Mouse (Mus musculus) B cell, adult 2 months (primary cell): Measurements from ENCODE around the gene Ctnnbip1.
A peak's percentile ranks its signal among the peaks of the same experiment; 100 is the strongest.
"Not testable (repeated sequence)": the region's sequence is repeated elsewhere in the genome, so short reads cannot be mapped to it uniquely, and the experiment has no call there.

Source experiments
- DNase-seq, 2 experiments: peaks; one replicate each; pipeline ENCODE4 v3.0.0; 2022

Ctnnbip1 gene

DNA sequence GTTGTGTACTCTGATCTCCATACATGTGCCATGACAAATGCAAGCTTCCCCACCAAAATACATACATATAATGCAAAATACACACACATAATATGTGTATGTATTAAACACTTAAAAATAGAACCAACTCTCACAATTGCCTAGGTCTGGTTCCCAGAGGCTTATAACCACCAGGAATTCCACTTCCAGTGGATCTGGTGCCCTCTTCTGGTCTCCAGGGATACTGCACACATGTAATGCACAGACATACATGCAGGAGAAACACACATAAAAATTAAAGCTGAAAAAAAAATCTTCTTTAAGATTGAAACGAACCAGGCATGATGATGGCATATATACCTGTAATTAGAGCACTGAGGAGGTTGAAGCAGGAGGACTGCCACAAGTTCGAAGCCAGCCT is 73.5 kb downstream of the Ctnnbip1 start:
- no peak for DNase-seq

DNA sequence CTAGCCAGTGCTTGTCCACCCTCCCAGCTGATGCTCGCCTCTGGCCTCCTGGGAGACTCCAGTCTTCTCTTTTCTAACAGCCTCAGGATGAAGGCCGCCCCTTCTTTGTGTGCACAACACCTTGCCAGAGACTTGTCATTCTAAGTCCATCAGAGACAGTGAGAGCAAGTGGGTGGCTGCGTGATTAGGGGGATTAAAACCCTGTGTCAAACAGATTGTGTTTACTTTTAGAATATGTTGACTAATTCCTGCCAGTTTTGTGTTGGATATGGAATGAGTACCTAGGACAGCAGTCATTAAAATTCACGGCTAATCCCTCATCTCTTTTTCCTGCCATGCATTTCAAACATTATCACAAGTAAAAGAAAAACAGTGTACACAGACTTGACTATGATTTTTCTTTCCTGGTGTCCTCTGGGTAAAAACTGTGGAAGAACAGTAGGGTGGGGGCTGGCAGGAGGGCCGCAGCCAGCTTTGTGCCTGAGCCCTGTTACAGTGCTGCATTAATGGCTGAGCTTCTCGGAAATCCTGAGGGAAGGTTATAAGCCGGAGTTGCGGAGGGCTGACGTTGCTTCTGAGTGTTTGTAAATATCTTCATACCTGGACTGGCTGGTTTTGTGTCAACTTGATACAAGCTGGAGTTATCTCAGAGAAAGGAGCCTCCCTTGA is 77.0 kb downstream of the Ctnnbip1 start:
- DNase-seq, result no peak

GRCm38 (mm10) chr4:149597641-149598208 is 79.7 kb downstream of the Ctnnbip1 start:
- no peak for DNase-seq

GRCm38 (mm10) chr4:149599549-149599948 is 81.5 kb downstream of the Ctnnbip1 start:
- DNase-seq, result no peak

GRCm38 (mm10) chr4:149600130-149600529 is 82.1 kb downstream of the Ctnnbip1 start:
- no peak for DNase-seq

- no peak for DNase-seq
Observed at GRCm38 (mm10) chr4:149601484-149601883, 83.4 kb downstream of the Ctnnbip1 start.

- DNase-seq, result no peak
Observed at GRCm38 (mm10) chr4:149602236-149602635, 84.2 kb downstream of the Ctnnbip1 start.

GRCm38 (mm10) chr4:149603860-149604259 is 85.8 kb downstream of the Ctnnbip1 start:
- DNase-seq, result no peak

- peak in 1 of 2 experiments; percentile 14 for DNase-seq
Observed at GRCm38 (mm10) chr4:149604518-149604917, 86.5 kb downstream of the Ctnnbip1 start.

GRCm38 (mm10) chr4:149606056-149606455 is 88.0 kb downstream of the Ctnnbip1 start:
- no peak for DNase-seq

- no peak for DNase-seq
Observed at GRCm38 (mm10) chr4:149606766-149607358, 88.8 kb downstream of the Ctnnbip1 start.

DNA sequence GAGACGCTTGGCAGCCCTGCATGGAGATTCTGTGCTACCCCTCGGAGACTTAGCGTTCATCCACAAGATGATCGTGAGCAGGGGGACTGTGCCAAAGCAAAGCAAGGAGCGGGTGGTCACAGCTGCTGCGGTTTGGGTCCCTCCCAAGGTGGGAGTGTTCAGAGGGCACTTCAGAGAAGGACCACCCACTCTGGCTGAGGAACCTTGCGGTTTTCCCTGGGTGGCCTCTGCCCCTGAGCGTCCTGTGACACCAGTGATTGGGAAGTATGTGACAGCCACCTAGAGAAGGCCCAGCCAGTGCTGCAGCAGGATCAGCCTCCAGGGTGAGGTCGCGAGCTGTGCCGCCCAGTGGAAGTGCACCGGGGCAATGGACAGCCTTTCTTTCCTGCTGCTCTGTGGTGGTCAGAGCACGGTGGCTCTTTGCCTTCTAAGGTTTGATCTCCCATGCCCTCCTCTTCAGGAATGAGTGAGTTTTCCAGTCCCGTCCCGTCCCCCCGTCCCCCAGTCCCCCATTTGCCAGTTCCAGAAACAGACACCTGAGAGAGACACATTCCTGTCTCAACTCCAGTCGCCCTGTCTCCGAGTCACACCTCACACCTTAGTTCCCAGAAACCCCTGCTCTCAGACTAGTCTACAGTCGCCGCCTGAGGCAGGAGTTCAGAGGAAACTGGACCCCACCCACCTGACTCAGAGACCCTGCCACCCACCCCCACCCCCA is 89.7 kb downstream of the Ctnnbip1 start:
- DNase-seq, result no peak

DNA sequence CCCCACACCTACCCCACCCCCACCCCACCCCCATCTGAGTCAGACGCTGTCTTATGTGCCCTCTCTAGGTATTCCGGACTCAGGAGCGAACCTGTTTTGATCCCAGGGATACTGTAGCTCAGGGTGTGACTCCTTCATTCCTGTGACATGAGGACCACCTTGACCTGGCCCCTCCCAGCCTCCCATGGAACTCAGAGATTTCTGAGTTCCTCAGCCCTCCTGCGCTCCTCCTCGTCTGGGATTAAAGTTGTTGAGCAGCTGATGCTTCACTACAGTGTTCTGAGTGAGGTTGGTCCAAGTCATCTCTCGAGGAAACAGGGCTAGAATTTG is 90.2 kb downstream of the Ctnnbip1 start:
- no peak for DNase-seq

- no peak for DNase-seq
Observed at GRCm38 (mm10) chr4:149609256-149610025, 91.4 kb downstream of the Ctnnbip1 start.

DNA sequence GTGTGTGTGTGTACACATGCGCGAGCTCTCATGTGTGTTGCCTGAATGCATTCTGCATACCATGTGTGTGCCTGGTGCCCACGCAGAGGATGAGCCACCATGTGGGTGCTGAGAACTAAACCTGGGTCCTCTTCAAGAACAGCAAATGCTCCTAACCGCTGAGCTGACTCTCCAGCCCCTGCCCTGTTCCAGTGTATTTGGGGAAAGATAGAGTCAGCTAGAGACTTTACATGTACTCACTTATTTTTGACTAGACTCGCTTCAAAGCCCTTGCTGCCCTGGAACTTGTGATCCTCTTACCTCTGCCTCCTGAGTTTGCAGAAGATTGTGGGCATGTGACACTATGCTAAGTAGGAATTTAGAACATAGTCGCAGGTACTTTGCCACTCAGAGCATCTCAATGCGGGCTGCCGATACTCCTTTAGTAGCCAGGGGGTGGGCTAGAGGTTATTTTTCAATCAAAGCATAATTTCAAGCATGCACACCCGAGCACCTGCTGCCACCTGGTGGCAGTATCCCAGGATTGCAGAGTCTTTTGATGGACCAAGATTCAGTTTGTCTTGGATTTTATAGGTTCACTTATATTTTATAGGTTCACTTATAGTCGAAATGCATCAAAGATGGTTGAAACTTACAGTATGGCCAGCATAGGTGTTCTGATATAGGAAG is 93.5 kb downstream of the Ctnnbip1 start:
- peak; percentile 66 to 70 for DNase-seq

GRCm38 (mm10) chr4:149613497-149613896 is 95.5 kb downstream of the Ctnnbip1 start:
- not testable (repeated sequence) for DNase-seq

DNA sequence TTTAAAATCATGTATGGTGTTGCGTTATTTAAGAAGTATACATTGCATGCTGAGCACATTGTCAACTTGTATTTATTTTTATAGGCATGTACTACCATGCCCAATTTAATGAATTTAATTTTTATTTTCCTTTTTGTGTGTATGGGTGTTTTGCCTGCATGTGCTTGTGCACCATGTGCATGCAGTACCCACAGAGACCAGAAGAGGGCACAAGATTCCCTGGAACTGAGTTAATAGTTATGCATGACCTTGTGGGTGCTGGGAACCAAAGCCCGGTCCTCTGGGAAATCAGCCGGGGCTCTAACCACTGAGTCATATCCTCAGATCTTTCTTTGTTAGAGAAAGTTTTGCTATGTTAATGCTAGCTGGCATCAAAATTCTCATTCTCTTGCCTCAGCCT is 96.8 kb downstream of the Ctnnbip1 start:
- peak; percentile 21 to 23 for DNase-seq
